Mouse (Mus musculus): ENCODE results near the gene Sdccag8. TPM values are rescaled to one million over a fixed set of nuclear protein-coding genes. Genes with fewer than 3 reads are reported as not detected.
"Not testable (repeated sequence)": the region's sequence is repeated elsewhere in the genome, so short reads cannot be mapped to it uniquely, and the experiment has no call there.

Gene Sdccag8
- polyA plus RNA-seq, 1 experiment from 2014 or later = 10.4 TPM

GRCm38 (mm10) chr1:176939901-176940341, 125.5 kb downstream of the Sdccag8 start:
- WGBS = 62% methylated on average over 8 of the region's 8 CpGs
- no peak for DNase-seq (ENCODE audit: low spot score)
- H3K9me3 ChIP-seq = no peaks in the 10 kb centered on the region
- H3K27ac ChIP-seq = no peak overlapping the region
- H3K27me3 ChIP-seq (ENCODE audit: insufficient read depth, poor library complexity, severe bottlenecking) = no peaks in the 10 kb centered on the region
- H3K4me3 ChIP-seq = no peak overlapping the region
- H3K4me1 ChIP-seq = peaks cover 4% of the 10 kb centered on the region; the same call in 1 of the 2 replicates
- no peaks in the 10 kb centered on the region for H3K36me3 ChIP-seq

GRCm38 (mm10) chr1:176941286-176941990, 127.0 kb downstream of the Sdccag8 start:
- not testable (repeated sequence) for H3K4me3 ChIP-seq; H3K36me3 ChIP-seq; DNase-seq (ENCODE audit: low spot score); H3K4me1 ChIP-seq; H3K27ac ChIP-seq; H3K9me3 ChIP-seq; H3K27me3 ChIP-seq (ENCODE audit: insufficient read depth, poor library complexity, severe bottlenecking)

GRCm38 (mm10) chr1:176943126-176943525, 128.7 kb downstream of the Sdccag8 start:
- 83% methylated on average over 5 of the region's 5 CpGs for WGBS
- H3K9me3 ChIP-seq = no peaks in the 10 kb centered on the region

GRCm38 (mm10) chr1:176943987-176944386, 129.5 kb downstream of the Sdccag8 start:
- Histone ChIP-seq H3K4me1 (no peaks in the 10 kb centered on the region), H3K36me3 (no peaks in the 10 kb centered on the region), H3K27ac (no peak overlapping the region), H3K9me3 (no peaks in the 10 kb centered on the region), H3K27me3 (ENCODE audit: insufficient read depth, poor library complexity, severe bottlenecking) (no peaks in the 10 kb centered on the region), H3K4me3 (no peak overlapping the region)
- DNase-seq (ENCODE audit: low spot score) = no peak
- 82% methylated on average over 5 of the region's 5 CpGs for WGBS

More at GRCm38 (mm10) chr1:176943126-176943525, 128.7 kb downstream of the Sdccag8 start:
- no peak overlapping the region for H3K4me3 ChIP-seq
- H3K36me3 ChIP-seq = no peaks in the 10 kb centered on the region
- H3K27me3 ChIP-seq (ENCODE audit: insufficient read depth, poor library complexity, severe bottlenecking) = no peaks in the 10 kb centered on the region
- DNase-seq (ENCODE audit: low spot score) = no peak
- H3K27ac ChIP-seq = no peak overlapping the region
- H3K4me1 ChIP-seq = no peaks in the 10 kb centered on the region

GRCm38 (mm10) chr1:176944458-176945174, 130.2 kb downstream of the Sdccag8 start:
- 87% methylated on average over 8 of the region's 8 CpGs for WGBS
- DNase-seq (ENCODE audit: low spot score) = no peak
- no peak overlapping the region for H3K4me3 ChIP-seq

GRCm38 (mm10) chr1:176945175-176945540, 130.7 kb downstream of the Sdccag8 start:
- no peaks in the 10 kb centered on the region for H3K9me3 ChIP-seq
- H3K36me3 ChIP-seq = no peaks in the 10 kb centered on the region
- no peak overlapping the region for H3K27ac ChIP-seq
- no peaks in the 10 kb centered on the region for H3K27me3 ChIP-seq (ENCODE audit: insufficient read depth, poor library complexity, severe bottlenecking)
- DNase-seq (ENCODE audit: low spot score) = no peak
- WGBS = 84% methylated on average over 12 of the region's 12 CpGs
- H3K4me3 ChIP-seq = no peak overlapping the region
- H3K4me1 ChIP-seq = no peaks in the 10 kb centered on the region

More at GRCm38 (mm10) chr1:176944458-176945174, 130.2 kb downstream of the Sdccag8 start:
- Histone ChIP-seq H3K27me3 (ENCODE audit: insufficient read depth, poor library complexity, severe bottlenecking) (no peaks in the 10 kb centered on the region), H3K9me3 (no peaks in the 10 kb centered on the region), H3K4me1 (no peaks in the 10 kb centered on the region), H3K36me3 (no peaks in the 10 kb centered on the region), H3K27ac (no peak overlapping the region)

GRCm38 (mm10) chr1:176946031-176946795, 131.8 kb downstream of the Sdccag8 start:
- 80% methylated on average over 11 of the region's 11 CpGs for WGBS
- Histone ChIP-seq H3K9me3 (no peaks in the 10 kb centered on the region), H3K4me1 (no peaks in the 10 kb centered on the region), H3K36me3 (no peaks in the 10 kb centered on the region), H3K27me3 (ENCODE audit: insufficient read depth, poor library complexity, severe bottlenecking) (no peaks in the 10 kb centered on the region), H3K4me3 (no peak overlapping the region), H3K27ac (no peak overlapping the region)
- DNase-seq (ENCODE audit: low spot score) = no peak

GRCm38 (mm10) chr1:176946796-176947181, 132.3 kb downstream of the Sdccag8 start:
- no peaks in the 10 kb centered on the region for H3K27me3 ChIP-seq (ENCODE audit: insufficient read depth, poor library complexity, severe bottlenecking)
- 82% methylated on average over 7 of the region's 7 CpGs for WGBS
- H3K4me3 ChIP-seq = no peak overlapping the region
- no peaks in the 10 kb centered on the region for H3K9me3 ChIP-seq
- H3K36me3 ChIP-seq = no peaks in the 10 kb centered on the region
- no peak for DNase-seq (ENCODE audit: low spot score)
- no peak overlapping the region for H3K27ac ChIP-seq
- no peaks in the 10 kb centered on the region for H3K4me1 ChIP-seq

- H3K9me3 ChIP-seq = no peaks in the 10 kb centered on the region
- H3K27me3 ChIP-seq (ENCODE audit: insufficient read depth, poor library complexity, severe bottlenecking) = no peaks in the 10 kb centered on the region
- H3K36me3 ChIP-seq = no peaks in the 10 kb centered on the region
- H3K4me1 ChIP-seq = no peaks in the 10 kb centered on the region
- no peak overlapping the region for H3K27ac ChIP-seq
- H3K4me3 ChIP-seq = no peak overlapping the region
- WGBS = 69% methylated on average over 6 of the region's 6 CpGs
- DNase-seq (ENCODE audit: low spot score) = no peak
These were observed 134.4 kb downstream of the Sdccag8 start for GRCm38 (mm10) chr1:176948861-176949260.

- H3K36me3 ChIP-seq = no peaks in the 10 kb centered on the region
- DNase-seq (ENCODE audit: low spot score) = no peak
- H3K4me1 ChIP-seq = no peaks in the 10 kb centered on the region
- H3K27ac ChIP-seq = no peak overlapping the region
- H3K9me3 ChIP-seq = no peaks in the 10 kb centered on the region
- no peaks in the 10 kb centered on the region for H3K27me3 ChIP-seq (ENCODE audit: insufficient read depth, poor library complexity, severe bottlenecking)
- WGBS = 83% methylated on average over 6 of the region's 6 CpGs
- no peak overlapping the region for H3K4me3 ChIP-seq
These were observed 134.9 kb downstream of the Sdccag8 start for GRCm38 (mm10) chr1:176949320-176949719.

GRCm38 (mm10) chr1:176950061-176950460, 135.6 kb downstream of the Sdccag8 start:
- WGBS = 87% methylated on average over 6 of the region's 6 CpGs
- no peaks in the 10 kb centered on the region for H3K27me3 ChIP-seq (ENCODE audit: insufficient read depth, poor library complexity, severe bottlenecking)
- no peaks in the 10 kb centered on the region for H3K9me3 ChIP-seq
- H3K36me3 ChIP-seq = no peaks in the 10 kb centered on the region
- H3K4me3 ChIP-seq = no peak overlapping the region
- H3K27ac ChIP-seq = no peak overlapping the region
- H3K4me1 ChIP-seq = no peaks in the 10 kb centered on the region
- DNase-seq (ENCODE audit: low spot score) = no peak

GRCm38 (mm10) chr1:176951836-176952235, 137.4 kb downstream of the Sdccag8 start:
- 50% methylated on average over 7 of the region's 7 CpGs for WGBS
- H3K27me3 ChIP-seq (ENCODE audit: insufficient read depth, poor library complexity, severe bottlenecking) = no peaks in the 10 kb centered on the region

GRCm38 (mm10) chr1:176958311-176958710, 143.9 kb downstream of the Sdccag8 start:
- Histone ChIP-seq H3K27ac (no peak overlapping the region), H3K4me1 (no peaks in the 10 kb centered on the region), H3K4me3 (no peak overlapping the region), H3K9me3 (no peaks in the 10 kb centered on the region), H3K36me3 (peaks cover 5% of the 10 kb centered on the region; the same call in 1 of the 2 replicates), H3K27me3 (ENCODE audit: insufficient read depth, poor library complexity, severe bottlenecking) (no peaks in the 10 kb centered on the region)
- no peak for DNase-seq (ENCODE audit: low spot score)
- WGBS = 83% methylated on average over 2 of the region's 2 CpGs

More at GRCm38 (mm10) chr1:176951836-176952235, 137.4 kb downstream of the Sdccag8 start:
- H3K4me3 ChIP-seq = no peak overlapping the region
- no peak overlapping the region for H3K27ac ChIP-seq
- DNase-seq (ENCODE audit: low spot score) = no peak
- H3K9me3 ChIP-seq = no peaks in the 10 kb centered on the region
- H3K36me3 ChIP-seq = peaks cover 5% of the 10 kb centered on the region; the same call in 1 of the 2 replicates
- H3K4me1 ChIP-seq = no peaks in the 10 kb centered on the region
